Mouse (Mus musculus) CH12.LX (cell line): ENCODE results near the gene Tsc1. TPM values are rescaled to one million over a fixed set of nuclear protein-coding genes. Genes with fewer than 3 reads are reported as not detected.

Source experiments
- DNase-seq: peaks from one replicate; pipeline ENCODE4 v3.0.0-alpha.2; 2013; ENCODE audit errors: extremely low read depth
- H3K27ac ChIP-seq: 2 replicates; pipeline ENCODE4 v1.5.1; 2012; ENCODE audit warnings: low read depth, mild to moderate bottlenecking, control low read depth, moderate library complexity; ENCODE audit not compliant: insufficient read depth
- H3K27me3 ChIP-seq: replicated peaks from 2 replicates; pipeline ENCODE3; 2012; ENCODE audit warnings: inconsistent platforms
- H3K36me3 ChIP-seq, 2 experiments: replicated peaks in 1 of 2; 2 replicates each; pipeline versions ENCODE3 to v1.6.1; 2012; ENCODE audit warnings: inconsistent platforms in 1 of 2, low read length in 1 of 2, mild to moderate bottlenecking in 1 of 2, mixed read lengths in 1 of 2, moderate library complexity in 1 of 2; ENCODE audit not compliant: control insufficient read depth in 1 of 2, insufficient read depth in 1 of 2
- H3K4me1 ChIP-seq, 2 experiments: 2 replicates each; pipeline ENCODE4 v1.6.1; 2012; ENCODE audit warnings: inconsistent platforms in 1 of 2, moderate library complexity in 1 of 2; ENCODE audit not compliant: insufficient read depth in 2 of 2, control insufficient read depth in 1 of 2
- H3K4me2 ChIP-seq: 2 replicates; pipeline ENCODE4 v1.6.1; 2012; ENCODE audit warnings: low read depth, mild to moderate bottlenecking, control low read depth; ENCODE audit not compliant: poor library complexity, insufficient read depth, severe bottlenecking
- H3K4me3 ChIP-seq, 3 experiments: fragments of 150-350 bp in 1 of 3; sonication (generic) in 1 of 3; replicated peaks in 1 of 3; 2 replicates each; pipeline versions ENCODE3 to v1.5.1; 2011 to 2012; ENCODE audit warnings: low read depth in 2 of 3, low read length in 2 of 3, mild to moderate bottlenecking in 2 of 3, moderate library complexity in 2 of 3, control low read depth in 1 of 3, improper control_type of control experiment in 1 of 3, inconsistent platforms in 1 of 3, mixed read lengths in 1 of 3; ENCODE audit not compliant: poor library complexity in 1 of 3
- H3K79me2 ChIP-seq: replicated peaks from 2 replicates; pipeline ENCODE4 v1.6.1; 2012; ENCODE audit warnings: mild to moderate bottlenecking, moderate library complexity; ENCODE audit not compliant: control insufficient read depth, poor library complexity, insufficient read depth, severe bottlenecking; ENCODE audit errors: extremely low read depth
- H3K9ac ChIP-seq: 2 replicates; pipeline ENCODE4 v1.6.1; 2012; ENCODE audit warnings: low read depth, mild to moderate bottlenecking, control low read depth, moderate library complexity; ENCODE audit not compliant: insufficient read depth
- H3K9me3 ChIP-seq: replicated peaks from 2 replicates; pipeline ENCODE3; 2012; ENCODE audit warnings: low read length, inconsistent platforms, mixed read lengths
- BHLHE40 ChIP-seq: IDR thresholded peaks from 2 replicates; pipeline ENCODE4 v1.6.1; 2011; ENCODE audit warnings: mild to moderate bottlenecking, low read depth, low read length, improper control_type of control experiment
- CHD2 ChIP-seq: IDR thresholded peaks from 2 replicates; pipeline ENCODE4 v1.6.1; 2011; ENCODE audit warnings: low read length, improper control_type of control experiment
- CTCF ChIP-seq, 2 experiments: IDR thresholded peaks in 1 of 2; conservative IDR thresholded peaks in 1 of 2; 2 replicates each; pipeline ENCODE4 v1.5.1; 2011 to 2012; ENCODE audit warnings: low read depth in 2 of 2, low read length in 2 of 2, improper control_type of control experiment in 1 of 2, inconsistent platforms in 1 of 2, mild to moderate bottlenecking in 1 of 2, moderate library complexity in 1 of 2
- ELF1 ChIP-seq: IDR thresholded peaks from 2 replicates; pipeline ENCODE4 v1.6.1; 2014; ENCODE audit warnings: low read depth, mild to moderate bottlenecking, inconsistent platforms, low read length, improper control_type of control experiment
- EP300 ChIP-seq: IDR thresholded peaks from 2 replicates; pipeline ENCODE4 v1.6.1; 2011; ENCODE audit warnings: low read length, improper control_type of control experiment
- ETS1 ChIP-seq: conservative IDR thresholded peaks from 2 replicates; pipeline ENCODE4 v1.6.1; 2012; ENCODE audit warnings: low read depth, mild to moderate bottlenecking, inconsistent platforms, low read length, improper control_type of control experiment, moderate library complexity
- HCFC1 ChIP-seq: IDR thresholded peaks from 2 replicates; pipeline ENCODE4 v1.6.1; 2012; ENCODE audit warnings: low read depth, mild to moderate bottlenecking, inconsistent platforms, low read length, improper control_type of control experiment
- IRF4 ChIP-seq: IDR thresholded peaks from 2 replicates; pipeline ENCODE4 v1.6.1; 2014; ENCODE audit warnings: low read depth, mild to moderate bottlenecking, inconsistent platforms, low read length, improper control_type of control experiment
- JUN ChIP-seq: IDR thresholded peaks from 2 replicates; pipeline ENCODE4 v1.6.1; 2011; ENCODE audit warnings: low read depth, mild to moderate bottlenecking, low read length, improper control_type of control experiment, moderate library complexity; ENCODE audit not compliant: insufficient read depth
- JUND ChIP-seq: conservative IDR thresholded peaks from 2 replicates; pipeline ENCODE4 v1.6.1; 2011; ENCODE audit warnings: low read depth, low read length, improper control_type of control experiment
- KAT2A ChIP-seq: IDR thresholded peaks from 2 replicates; pipeline ENCODE4 v1.6.1; 2012; ENCODE audit warnings: low read length, improper control_type of control experiment, inconsistent platforms; ENCODE audit not compliant: insufficient replicate concordance
- MAFK ChIP-seq: IDR thresholded peaks from 2 replicates; pipeline ENCODE4 v1.6.1; 2011; ENCODE audit warnings: low read length, improper control_type of control experiment; ENCODE audit not compliant: insufficient replicate concordance
- MAX ChIP-seq: IDR thresholded peaks from 2 replicates; pipeline ENCODE4 v1.6.1; 2011; ENCODE audit warnings: low read length, improper control_type of control experiment
- MAZ ChIP-seq: IDR thresholded peaks from 2 replicates; pipeline ENCODE4 v1.6.1; 2012; ENCODE audit warnings: low read depth, mild to moderate bottlenecking, inconsistent platforms, low read length, improper control_type of control experiment, moderate library complexity
- MXI1 ChIP-seq: IDR thresholded peaks from 2 replicates; pipeline ENCODE4 v1.6.1; 2011; ENCODE audit warnings: mild to moderate bottlenecking, low read depth, low read length, improper control_type of control experiment
- MYC ChIP-seq: IDR thresholded peaks from 2 replicates; pipeline ENCODE4 v1.6.1; 2011; ENCODE audit warnings: low read depth, mild to moderate bottlenecking, improper control_type of control experiment, low read length
- NELFE ChIP-seq: IDR thresholded peaks from 2 replicates; pipeline ENCODE4 v1.6.1; 2011; ENCODE audit warnings: low read depth, low read length, improper control_type of control experiment
- PAX5 ChIP-seq: IDR thresholded peaks from 2 replicates; pipeline ENCODE4 v1.6.1; 2012; ENCODE audit warnings: low read length, inconsistent platforms, mixed read lengths
- POLR2A ChIP-seq: IDR thresholded peaks from 2 replicates; pipeline ENCODE4 v1.6.1; 2011; ENCODE audit warnings: low read depth, mild to moderate bottlenecking, improper control_type of control experiment, low read length
- RAD21 ChIP-seq: IDR thresholded peaks from 2 replicates; pipeline ENCODE4 v1.6.1; 2011; ENCODE audit warnings: low read depth, mild to moderate bottlenecking, low read length, improper control_type of control experiment, moderate library complexity
- SIN3A ChIP-seq: IDR thresholded peaks from 2 replicates; pipeline ENCODE4 v1.6.1; 2012; ENCODE audit warnings: low read length, improper control_type of control experiment, inconsistent platforms
- TCF12 ChIP-seq: IDR thresholded peaks from 2 replicates; pipeline ENCODE4 v1.6.1; 2014; ENCODE audit warnings: low read depth, mild to moderate bottlenecking, inconsistent platforms, low read length, improper control_type of control experiment
- UBTF ChIP-seq: IDR thresholded peaks from 2 replicates; pipeline ENCODE4 v1.6.1; 2012; ENCODE audit warnings: low read depth, mild to moderate bottlenecking, inconsistent platforms, low read length, improper control_type of control experiment, moderate library complexity
- USF1 ChIP-seq: IDR thresholded peaks from 2 replicates; pipeline ENCODE4 v1.6.1; 2014; ENCODE audit warnings: low read depth, mild to moderate bottlenecking, inconsistent platforms, low read length, improper control_type of control experiment
- ZC3H11A ChIP-seq: IDR thresholded peaks from 2 replicates; pipeline ENCODE4 v1.6.1; 2012; ENCODE audit warnings: low read depth, mild to moderate bottlenecking, inconsistent platforms, low read length, improper control_type of control experiment
- ZKSCAN1 ChIP-seq: IDR thresholded peaks from 2 replicates; pipeline ENCODE4 v1.6.1; 2012; ENCODE audit warnings: low read depth, inconsistent platforms, low read length, improper control_type of control experiment, borderline replicate concordance
- ZNF384 ChIP-seq: IDR thresholded peaks from 2 replicates; pipeline ENCODE4 v1.6.1; 2012; ENCODE audit warnings: low read depth, low read length, improper control_type of control experiment, inconsistent platforms
- dilution Hi-C: fragments of 300-500 bp; cut with MboI; formaldehyde crosslinking; loops from 2 replicates; pipeline ENCODE4 v1.14.3; 2020; ENCODE audit warnings: low sequenced_read_pairs; ENCODE audit not compliant: extremely low pct_unique_long_range_greater_than_20kb, extremely low pct_ligation_motif_present
- in situ Hi-C: fragments of 300-500 bp; cut with MboI; formaldehyde crosslinking; loops from 3 replicates; pipeline ENCODE4 v1.14.3; 2019; ENCODE audit warnings: low sequenced_read_pairs, low pct_ligation_motif_present, low pct_unique_long_range_greater_than_20kb, mixed read lengths
- polyA plus RNA-seq: library from polyadenylated mRNA; unstranded; fragments of >175 nt; gene quantifications from 2 replicates; pipeline ENCODE4 v1.2.1, GENCODE M21; 2012; ENCODE audit warnings: low read depth; ENCODE audit not compliant: insufficient read length
- total RNA-seq, 2 experiments: library from RNA; depleted of rRNA; stranded (reverse); fragments of 300-350 nt in 1 of 2; fragments of >200 nt in 1 of 2; gene quantifications; 2 replicates each; pipeline ENCODE4 v1.2.3; 2012 to 2014

Gene Tsc1
- total and polyA plus RNA-seq, 3 experiments, result 8.1 to 13.4 (median 9.5) TPM

DNA sequence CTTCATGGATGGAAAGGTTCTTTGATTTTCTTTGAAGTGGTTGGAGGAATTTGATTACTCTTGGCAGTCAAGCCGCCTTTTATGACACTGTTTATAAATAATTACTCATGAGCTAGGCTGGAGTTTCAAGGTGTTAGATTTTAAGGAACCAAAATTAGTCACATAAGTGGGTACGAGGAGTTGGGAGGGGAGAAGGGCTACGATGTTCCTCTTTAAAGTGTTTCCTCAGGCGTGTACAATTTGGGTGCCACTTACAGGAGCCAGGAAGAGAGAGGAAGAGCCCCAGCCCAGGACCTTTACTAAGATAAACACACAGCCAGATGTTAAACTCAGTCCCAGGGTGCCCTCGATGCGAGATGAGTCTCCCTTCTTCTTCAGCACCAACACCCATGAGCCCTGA, 65.8 kb downstream of the Tsc1 start:
- Histone ChIP-seq H3K4me2 (no peak overlapping the region), H3K79me2 (no peaks in the 10 kb centered on the region), H3K9ac (no peak overlapping the region), H3K9me3 (no peaks in the 10 kb centered on the region), H3K4me3 (no peak overlapping the region), H3K4me1 (peaks cover 3 to 46% of the 10 kb centered on the region in 2 experiments), H3K27me3 (no peaks in the 10 kb centered on the region), H3K27ac (no peak overlapping the region), H3K36me3 (peaks cover 0 to 29% of the 10 kb centered on the region in 2 experiments)
- DNase-seq, result no peak
- dilution Hi-C loops (no loop called here), in situ Hi-C loops (no loop called here)
- no peak for TF ChIP-seq KAT2A
- TF ChIP-seq SIN3A, result no peak
- no peak for TF ChIP-seq HCFC1

DNA sequence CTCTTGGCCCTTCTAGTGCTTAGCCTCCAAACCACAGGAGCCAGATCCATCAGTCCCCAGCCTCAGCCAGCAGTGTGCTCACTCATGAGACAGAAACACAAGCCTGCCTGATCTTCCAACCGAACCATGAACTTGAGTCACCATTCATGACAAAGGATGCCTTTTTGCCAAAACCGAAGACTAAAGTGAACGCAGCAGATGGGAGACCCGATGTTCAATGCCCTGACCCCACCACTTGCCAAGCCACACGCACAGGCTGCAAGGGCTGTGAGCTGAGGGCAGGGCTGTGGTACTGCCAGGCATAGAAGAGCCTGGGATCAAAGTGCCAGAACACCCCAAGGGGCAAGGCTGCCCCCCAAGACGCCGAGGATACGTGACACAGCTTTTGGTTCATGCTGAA, 72.0 kb downstream of the Tsc1 start:
- no peak for DNase-seq
- Histone ChIP-seq H3K79me2 (no peaks in the 10 kb centered on the region), H3K27ac (no peak overlapping the region), H3K9me3 (no peaks in the 10 kb centered on the region), H3K36me3 (peaks cover 0 to 32% of the 10 kb centered on the region in 2 experiments), H3K4me3 (no peak overlapping the region), H3K9ac (no peak overlapping the region), H3K4me2 (no peak overlapping the region), H3K27me3 (no peaks in the 10 kb centered on the region), H3K4me1 (peaks cover 3 to 34% of the 10 kb centered on the region in 2 experiments)
- no peak for TF ChIP-seq MAFK
- dilution Hi-C loops, result no loop called here
- in situ Hi-C loops, result no loop called here

DNA sequence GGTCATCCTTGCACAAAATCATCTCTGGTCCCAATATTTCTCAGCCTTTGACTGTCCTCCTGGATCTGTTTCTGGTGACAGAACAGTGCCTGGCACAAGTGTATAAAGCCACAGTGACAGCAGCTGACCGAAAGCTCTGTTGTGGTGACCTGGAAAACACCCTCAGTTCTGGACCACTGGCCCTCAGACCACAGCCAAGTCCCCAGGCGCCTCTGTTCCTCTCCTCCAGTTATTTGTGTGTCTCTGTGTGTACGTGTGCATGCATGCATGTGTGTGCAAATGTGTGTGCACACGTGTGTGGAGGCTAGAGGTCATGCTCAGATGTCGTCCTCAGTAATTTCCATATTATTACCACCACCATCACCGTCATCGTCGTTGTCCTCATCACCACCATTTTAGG, 81.4 kb downstream of the Tsc1 start:
- dilution Hi-C loops (no loop called here), in situ Hi-C loops (no loop called here)
- no peak overlapping the region for H3K9ac ChIP-seq
- H3K27me3 ChIP-seq, result no peaks in the 10 kb centered on the region
- H3K36me3 ChIP-seq, result peaks cover 0 to 5% of the 10 kb centered on the region in 2 experiments
- no peak for DNase-seq
- peaks cover 25 to 65% of the 10 kb centered on the region in 2 experiments for H3K4me1 ChIP-seq
- H3K27ac ChIP-seq, result no peak overlapping the region
- no peaks in the 10 kb centered on the region for H3K79me2 ChIP-seq
- no peak overlapping the region for H3K4me2 ChIP-seq
- no peak overlapping the region for H3K4me3 ChIP-seq
- no peaks in the 10 kb centered on the region for H3K9me3 ChIP-seq
- TF ChIP-seq POLR2A (no peak), ZC3H11A (no peak), NELFE (no peak), TCF12 (peak; percentile 47; the same call in 1 of the 2 replicates), ZKSCAN1 (no peak), BHLHE40 (peak; percentile 96), USF1 (no peak), MAX (no peak), ETS1 (peak; percentile 77), MAZ (no peak), KAT2A (no peak), MXI1 (peak; percentile 36; the same call in 1 of the 2 replicates), JUN (no peak), PAX5 (no peak), SIN3A (0 out of 2 replicates have a peak, but pooled peaks have one; percentile 35), HCFC1 (no peak), MYC (no peak), ELF1 (no peak), UBTF (no peak), JUND (no peak), MAFK (no peak), CHD2 (no peak), IRF4 (peak; percentile 69), RAD21 (no peak), EP300 (no peak), CTCF (conservative IDR thresholded peaks at IDR 0.05 in 1 of 2, IDR thresholded peaks at IDR 0.05 in 1 of 2; ENCODE audit: low read depth in 2 of 2, low read length in 2 of 2) (no peak), ZNF384 (no peak)
